Mouse (Mus musculus) erythroid progenitor cell, adult 5-6 weeks (primary cell): ENCODE data around the gene Gm20388. TPM values are rescaled to one million over a fixed set of nuclear protein-coding genes. Genes with fewer than 3 reads are reported as not detected.
A peak's percentile ranks its signal among the peaks of the same experiment; 100 is the strongest.

Source experiments
- ATAC-seq: replicated peaks from 2 replicates; pipeline ENCODE4 v1.8.0; 2016; ENCODE audit warnings: moderate number of reproducible peaks, mild to moderate bottlenecking, moderate TSS enrichment, inconsistent platforms; ENCODE audit not compliant: poor library complexity, low FRiP score, severe bottlenecking
- total RNA-seq, 2 experiments: library from RNA; stranded (forward) in 1 of 2; stranded (reverse) in 1 of 2; fragments of 150-400 nt in 1 of 2; fragments of 186-747, 209-891 nt in 1 of 2; gene quantifications; 2 replicates each; pipeline versions ENCODE4 v1.2.3 to v1.2.4; 2015 to 2017; ENCODE audit warnings: low replicate concordance in 2 of 2

The Gm20388 gene
- total RNA-seq, 2 experiments from 2014 or later: 4.2 TPM; not detected in 1

DNA sequence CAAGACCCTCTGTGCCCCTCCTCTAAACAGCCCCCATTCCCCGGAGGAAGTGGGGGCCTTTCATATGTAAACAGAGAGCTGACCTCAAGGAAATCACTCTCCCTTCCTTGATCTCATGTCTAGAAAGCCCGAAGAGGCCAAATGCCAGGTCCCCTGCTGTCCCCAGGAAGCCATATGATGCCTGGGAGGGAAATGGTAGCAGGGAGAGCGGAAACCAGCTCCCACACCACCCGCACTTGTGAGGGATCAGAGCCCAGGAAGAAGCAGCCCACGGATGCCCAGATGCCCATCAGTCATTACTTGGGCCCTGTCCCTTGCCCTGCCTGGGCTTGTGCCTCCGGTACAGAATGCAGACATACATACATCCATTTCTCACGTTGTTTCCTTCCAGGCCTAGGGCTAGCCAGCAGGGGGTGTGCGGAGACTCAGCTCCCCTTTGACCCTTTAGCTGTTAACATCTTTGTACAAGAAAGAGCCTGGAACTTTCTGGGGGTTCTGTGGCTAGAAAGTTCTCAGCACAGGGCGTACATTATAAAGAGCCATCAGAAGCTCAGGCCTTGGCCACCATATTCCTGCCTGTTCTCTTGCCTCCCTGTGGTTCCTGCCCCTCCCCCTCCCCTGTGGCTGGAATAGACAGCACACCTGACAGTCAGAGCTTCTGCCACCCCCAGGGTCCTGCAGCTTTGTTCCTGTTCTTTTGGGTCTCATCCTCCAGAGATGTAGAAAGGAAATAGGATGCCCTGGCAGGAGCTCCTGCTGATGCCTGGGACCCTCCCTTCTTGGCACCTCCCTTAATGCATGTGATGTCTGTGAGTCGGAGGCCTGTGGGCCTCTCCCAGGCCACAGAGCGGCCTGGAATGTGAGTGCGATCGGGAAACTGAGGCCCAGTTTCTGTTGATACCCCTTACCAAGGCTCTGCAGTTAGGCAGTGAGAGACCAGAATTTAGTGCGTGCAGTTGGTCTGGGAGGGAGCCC lies 497.9 kb downstream of the Gm20388 start:
- no peak for ATAC-seq

DNA sequence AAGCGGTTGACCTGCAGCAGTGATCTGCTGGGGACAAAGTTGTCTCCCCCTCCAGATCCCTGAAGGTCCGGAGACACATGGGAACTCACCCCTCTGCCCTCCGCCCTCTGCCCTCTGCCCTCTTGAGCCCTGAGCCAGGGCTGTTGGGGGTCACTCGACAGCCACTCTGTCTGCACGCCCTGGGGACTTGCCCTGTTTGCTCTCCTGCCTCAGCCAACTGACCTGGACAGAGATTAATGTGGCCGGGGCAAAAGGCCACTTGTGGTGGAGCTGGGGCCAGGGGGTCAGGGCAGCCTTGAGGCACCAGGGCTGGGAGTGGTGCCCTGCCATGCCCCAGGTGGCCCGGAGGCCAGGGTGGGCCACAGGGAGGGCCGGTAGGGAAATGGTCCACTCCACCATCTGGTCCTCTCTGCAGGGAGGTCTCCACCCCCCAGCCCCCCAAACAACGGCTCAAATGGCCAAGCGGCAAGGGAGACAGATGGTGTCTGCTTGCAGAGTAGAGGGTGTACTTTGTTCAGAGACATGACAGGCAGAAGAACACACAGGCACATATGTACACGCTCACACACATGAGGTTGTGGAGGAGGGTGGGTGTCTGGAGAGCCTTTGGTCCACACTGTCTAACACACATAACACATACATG lies 498.9 kb downstream of the Gm20388 start:
- no peak for ATAC-seq

DNA sequence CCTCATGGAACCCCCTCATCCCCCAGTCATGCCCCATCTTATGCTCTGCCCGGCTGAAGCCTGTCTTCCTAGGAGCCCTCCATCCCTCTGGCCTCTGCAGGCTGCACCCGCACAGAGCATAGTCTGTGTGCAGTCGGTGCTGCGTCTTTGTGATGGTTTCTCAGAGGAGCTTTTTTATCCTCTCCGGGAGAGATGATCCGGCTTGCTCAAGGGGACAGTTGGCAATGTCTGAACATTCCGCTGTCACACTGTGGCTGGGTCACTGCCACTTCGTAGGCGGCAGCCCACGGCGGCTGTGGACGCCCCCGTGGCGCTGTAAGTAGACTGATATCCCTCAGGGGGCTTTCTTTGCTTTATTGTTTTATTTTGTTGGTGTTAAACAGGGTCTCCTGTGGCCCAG lies 500.4 kb downstream of the Gm20388 start:
- ATAC-seq: no peak

DNA sequence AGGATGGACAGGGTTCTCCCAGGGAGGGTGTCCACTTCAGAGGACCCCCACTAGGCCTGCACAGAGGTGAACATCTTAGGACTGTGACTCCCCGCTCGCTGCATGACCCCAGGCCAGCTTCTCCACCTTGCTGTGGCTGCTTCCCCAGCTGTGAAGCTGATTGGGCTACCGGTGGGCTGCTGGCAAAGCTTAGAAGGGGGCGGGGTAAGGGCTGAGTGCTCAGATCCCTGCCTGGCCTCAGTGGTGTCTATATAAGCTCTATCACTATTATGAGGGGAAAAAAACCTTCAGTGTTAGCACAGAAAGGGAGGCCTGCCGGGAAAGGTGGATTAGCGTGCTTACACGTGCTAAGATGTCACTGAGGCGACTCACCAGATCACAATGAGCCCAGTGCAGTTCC lies 501.2 kb downstream of the Gm20388 start:
- ATAC-seq: no peak

DNA sequence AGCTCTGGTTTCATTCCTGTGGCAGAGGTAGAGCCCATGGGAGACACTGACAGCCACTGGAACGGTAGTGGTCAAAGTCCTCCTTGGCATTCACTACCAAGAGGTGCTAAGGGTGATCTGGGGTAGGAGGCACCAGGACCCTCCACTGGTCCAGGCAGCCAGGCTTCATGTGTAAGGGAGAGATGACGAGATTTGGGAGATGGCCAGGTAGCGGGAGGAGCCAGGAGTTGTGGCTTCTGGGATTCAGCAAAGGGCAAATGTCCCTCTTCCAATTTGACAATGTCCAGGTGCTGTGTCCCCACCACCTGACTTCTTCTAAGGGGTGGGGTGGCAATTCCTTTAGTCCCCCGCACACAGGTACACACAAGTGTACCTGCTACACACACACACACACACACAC lies 501.7 kb downstream of the Gm20388 start:
- no peak for ATAC-seq

DNA sequence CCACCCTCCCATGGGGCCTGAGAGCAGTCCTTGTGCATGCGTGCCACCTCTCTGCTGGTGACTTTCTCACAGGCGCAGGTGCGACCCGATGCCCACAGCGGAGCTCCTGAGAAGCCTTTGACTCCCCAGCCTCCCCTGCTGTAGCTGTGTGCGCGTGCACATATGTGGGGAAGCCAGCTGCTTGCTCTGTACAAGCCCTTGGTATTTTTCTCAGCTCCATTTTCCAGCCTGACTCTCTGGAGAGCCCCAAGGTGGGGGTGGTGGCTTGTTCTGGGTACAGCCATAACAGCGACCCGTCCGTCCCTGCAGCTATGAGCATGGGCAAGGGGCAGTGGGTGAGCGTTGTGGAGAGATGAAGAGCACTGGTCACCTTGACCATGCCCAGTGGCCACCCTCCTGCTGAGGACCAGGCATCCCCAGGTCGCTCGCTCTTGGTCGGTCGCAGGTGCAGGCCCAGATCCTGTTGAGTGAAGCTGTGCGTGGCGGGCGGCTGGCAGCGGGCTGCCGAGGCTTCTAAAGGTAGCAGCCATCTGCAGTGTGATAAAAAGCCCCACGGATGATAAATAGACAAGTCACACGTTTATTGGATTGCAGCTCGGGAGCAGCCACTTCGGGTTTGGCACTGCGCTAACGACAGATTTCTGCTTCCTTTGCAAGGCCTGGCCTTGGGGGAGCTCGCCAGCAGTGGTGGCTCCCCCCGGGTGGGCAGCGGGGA lies 502.4 kb downstream of the Gm20388 start:
- ATAC-seq: no peak

DNA sequence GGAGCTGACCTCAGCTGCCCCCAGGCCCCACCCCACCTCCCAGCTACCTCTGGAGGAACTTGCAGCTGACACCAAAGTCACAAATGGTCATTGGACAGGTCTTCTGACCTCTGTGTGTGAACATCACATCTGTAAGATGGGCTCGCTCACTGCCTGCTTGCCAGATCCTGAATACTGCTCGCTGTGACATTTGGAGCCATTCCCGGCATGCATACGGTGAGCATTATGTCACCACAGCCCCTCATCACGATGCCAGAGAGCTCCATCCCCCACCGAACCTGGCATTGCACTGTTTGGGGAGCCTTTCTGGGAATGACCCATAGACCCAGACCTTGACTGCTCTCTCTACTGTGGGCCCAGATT lies 503.0 kb downstream of the Gm20388 start:
- no peak for ATAC-seq

DNA sequence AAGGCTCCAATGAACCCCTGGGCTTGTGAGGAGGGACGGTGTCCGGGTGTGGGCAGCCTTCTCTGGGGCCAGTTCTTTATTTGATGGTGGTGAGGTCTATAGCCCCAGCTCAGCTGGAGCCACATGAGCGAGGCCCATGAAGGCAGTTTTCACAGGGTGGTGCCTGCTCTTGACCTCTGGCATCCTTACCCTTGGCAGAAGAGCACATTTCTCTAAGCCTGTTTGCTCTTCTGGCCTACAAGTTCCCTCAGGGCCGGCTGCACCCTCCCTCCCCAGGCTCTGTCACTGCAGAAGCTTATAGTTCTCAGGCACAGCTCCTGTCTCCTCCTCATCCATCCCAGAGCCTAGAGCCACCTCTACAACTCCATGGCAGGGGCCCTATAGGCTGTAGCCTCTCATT lies 503.6 kb downstream of the Gm20388 start:
- ATAC-seq: no peak

DNA sequence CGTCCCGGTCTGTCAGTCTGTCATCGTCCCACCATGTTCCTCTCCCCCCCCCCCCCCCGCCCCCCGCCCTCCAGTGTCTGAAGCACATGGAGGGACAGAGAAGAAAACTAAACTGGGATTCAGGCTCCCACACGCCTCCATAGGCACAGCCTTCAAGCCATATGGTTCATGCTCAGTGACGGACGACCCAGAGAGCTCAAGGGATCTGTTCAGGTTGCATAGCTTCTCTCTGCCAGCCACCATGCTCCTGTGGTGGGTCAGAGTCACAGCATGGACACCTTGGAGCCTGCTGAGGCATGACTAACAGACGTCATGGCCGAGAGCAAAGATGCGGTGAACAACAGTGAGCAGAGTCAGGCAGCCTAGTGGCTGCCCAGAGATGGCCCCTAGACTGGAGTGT lies 504.8 kb downstream of the Gm20388 start:
- no peak for ATAC-seq

DNA sequence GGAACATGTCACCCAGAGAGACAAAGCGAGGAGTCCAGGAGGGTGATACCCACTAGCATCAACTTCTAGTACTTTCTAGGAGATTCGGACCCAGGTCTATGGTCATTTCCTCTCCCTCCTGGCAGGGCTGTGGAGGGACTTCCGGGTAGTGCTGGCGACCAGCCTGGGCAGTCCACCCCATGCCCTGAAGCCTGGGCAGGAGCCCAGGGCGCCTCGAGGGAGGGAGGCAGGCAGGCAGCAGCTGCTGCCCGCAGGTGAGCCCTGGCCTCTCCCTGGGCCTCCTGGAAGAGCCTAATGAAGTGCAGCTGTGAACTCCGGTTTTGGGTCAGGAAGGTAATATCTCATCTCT lies 505.5 kb downstream of the Gm20388 start:
- ATAC-seq: no peak

DNA sequence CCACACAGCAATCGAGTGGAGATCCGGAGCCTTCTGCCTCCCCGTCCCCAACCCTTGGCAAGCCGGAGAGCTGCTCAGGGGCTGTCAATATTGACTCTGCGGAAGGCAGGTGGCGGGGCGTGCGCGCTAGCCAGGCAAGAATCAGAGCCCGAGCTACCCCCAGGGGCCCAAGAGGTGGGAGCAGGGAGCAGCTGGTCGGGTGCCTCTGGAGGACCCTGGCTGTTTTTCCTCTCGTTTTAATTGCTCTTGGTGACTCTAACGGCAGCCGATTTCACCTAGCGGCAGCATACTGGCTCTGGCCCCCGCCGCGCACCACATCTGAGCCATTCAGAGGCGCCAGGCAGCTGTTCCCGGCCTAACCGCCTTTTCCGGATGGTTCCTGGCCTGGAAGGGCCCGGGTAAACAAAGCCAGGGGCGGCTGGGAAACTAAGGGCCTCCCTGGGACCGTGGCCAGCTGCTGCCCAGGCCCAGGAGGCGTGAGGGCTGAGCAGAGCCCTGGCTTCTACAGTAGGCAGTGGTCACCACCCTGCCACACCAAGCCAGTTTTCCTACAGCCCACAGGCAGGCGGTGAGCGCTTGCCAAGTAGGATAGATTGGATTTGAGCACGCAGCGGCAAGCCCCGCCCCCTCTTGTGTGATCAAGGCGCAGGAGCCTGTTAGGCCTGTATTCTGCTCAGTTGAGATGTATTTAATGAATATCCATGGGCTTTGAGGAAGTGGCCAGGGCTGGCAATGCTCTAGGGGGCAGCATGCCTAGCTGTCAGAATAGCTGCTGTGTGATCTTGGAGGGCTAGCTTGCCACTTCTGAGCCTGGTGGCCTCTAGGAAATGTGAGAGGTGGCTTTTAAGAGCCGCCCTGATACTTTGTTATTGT lies 506.1 kb downstream of the Gm20388 start:
- ATAC-seq: peak; percentile 55

DNA sequence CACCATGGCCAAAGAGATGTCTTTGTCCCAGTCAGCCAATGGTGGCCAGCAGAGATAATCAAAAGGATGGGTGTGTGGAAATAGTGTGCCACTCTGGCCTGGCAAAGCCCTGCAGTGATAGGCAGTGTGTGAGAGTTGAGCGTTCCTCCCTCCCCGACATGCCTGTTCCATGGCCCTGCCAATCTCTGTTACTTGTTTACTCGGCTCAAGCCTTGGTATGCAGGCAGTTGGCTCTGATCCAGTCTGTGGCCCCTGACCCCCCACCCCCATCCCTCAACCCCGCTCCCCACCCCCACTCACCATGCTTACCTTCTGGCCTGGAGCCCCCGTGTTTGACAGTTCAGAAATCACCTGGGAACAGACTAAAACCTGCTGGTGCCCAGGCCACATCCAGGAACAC lies 507.5 kb downstream of the Gm20388 start:
- no peak for ATAC-seq

DNA sequence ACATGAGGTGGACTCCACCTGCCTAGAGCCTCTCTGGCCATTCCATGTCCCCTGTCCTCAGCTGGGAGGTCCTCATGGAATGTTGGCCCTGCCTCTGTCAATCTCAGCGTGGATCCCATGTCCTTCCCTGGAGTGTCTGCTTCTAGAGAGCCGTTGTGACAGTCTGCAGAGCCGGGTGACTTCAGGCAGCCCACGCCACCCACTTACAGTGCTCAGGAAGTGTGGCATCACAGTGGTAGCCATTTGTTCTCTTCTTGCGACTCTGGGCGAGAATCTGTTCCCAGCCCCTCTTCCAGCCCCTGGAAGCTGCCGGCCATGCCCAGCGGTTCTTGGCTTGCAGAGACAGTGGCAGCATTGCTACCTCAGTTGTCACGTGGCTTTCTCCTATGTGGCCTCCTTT lies 509.0 kb downstream of the Gm20388 start:
- ATAC-seq: no peak

DNA sequence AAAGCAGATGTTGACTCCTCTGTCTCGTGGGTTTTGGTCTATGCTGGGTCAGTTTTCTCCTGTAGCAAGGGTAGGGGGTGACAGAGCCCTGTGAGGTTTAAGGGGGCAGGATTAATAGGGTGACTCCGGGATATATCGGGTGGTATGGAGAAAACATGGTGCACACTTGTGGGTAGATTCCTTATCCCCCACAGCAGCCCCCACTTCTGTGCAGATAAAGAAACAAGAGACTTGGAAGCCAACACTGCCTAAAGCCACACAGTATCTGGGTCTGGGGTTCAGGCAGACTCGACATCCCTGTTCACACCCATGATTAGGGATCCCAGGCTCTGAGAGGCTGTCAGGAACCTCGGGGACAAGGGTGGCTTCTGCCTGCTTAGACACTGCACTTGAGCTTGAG lies 509.6 kb downstream of the Gm20388 start:
- no peak for ATAC-seq

DNA sequence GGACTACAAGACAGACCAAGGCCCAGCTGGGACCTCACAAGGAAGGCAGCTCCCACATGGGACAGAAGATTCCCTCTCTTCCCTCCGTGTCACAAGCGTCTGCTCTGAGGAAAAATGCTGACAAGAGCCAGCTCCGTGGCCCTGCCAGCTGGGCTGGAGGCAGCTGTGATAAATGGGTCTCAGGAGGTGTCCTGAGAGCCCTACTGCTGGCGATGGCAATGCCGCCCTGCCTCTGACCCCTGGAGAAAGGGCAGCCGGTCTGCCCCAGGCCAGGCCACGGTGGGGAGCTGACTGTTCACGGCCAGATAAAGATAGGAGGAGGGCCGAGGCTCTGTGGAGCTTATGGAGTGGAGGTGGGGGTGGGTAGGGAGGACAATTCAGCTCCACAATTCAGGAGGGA lies 511.0 kb downstream of the Gm20388 start:
- no peak for ATAC-seq

DNA sequence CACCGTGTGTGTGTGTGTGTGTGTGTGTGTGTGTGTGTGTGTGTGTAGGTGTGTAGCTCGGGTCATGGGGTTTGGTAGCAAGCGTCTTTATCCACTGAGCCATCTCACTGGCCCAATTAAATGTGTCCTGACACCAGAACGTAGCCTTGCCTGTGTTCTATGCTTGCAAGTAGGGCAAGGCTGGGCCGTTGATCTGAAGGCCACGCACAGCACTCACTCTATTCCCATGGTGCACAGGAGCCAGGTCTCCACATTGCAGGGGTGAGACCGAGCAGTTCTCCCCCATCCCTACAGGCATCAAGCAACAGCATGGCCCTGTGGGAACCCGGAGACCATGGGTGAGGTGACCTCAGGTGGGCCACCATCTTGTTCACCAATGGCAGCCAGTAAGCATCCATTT lies 511.6 kb downstream of the Gm20388 start:
- ATAC-seq: no peak

DNA sequence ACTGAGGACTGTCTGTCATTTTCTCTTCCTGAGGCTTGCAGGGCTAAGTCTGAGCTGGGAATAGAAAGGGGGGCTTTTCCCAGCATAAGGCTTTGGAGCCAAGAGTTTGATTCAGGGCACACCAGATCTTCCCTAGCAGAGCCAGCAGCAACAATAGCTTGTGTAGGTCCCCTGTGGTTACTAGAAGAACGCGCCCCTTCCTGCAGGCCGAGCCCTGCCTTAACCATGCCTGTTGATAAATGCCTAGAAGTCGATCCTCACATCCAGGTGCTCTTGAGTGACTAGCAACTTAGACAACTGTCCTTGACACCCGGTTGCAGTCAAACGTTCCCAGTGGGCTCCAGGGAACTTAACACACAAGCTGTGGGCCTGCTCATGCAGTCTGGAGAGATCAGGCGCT lies 512.9 kb downstream of the Gm20388 start:
- ATAC-seq: no peak

DNA sequence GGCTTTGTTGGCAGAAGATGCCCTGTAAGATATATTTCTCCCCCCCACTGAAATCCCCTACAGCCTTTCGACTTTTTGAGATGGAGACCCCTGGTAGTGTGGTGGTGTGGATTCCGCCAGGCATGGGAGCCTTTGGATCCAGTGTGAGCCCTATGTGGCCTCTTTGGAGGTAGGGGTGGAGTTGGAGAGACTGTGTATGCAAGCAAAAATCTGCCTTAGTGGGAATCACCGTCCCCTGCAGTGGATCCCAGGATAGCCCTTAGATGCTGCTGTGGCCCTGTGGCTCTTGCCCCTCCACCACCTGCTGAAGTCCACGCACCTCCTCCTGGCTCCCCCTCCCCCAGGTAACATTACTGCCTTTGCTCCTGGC lies 514.2 kb downstream of the Gm20388 start:
- no peak for ATAC-seq

DNA sequence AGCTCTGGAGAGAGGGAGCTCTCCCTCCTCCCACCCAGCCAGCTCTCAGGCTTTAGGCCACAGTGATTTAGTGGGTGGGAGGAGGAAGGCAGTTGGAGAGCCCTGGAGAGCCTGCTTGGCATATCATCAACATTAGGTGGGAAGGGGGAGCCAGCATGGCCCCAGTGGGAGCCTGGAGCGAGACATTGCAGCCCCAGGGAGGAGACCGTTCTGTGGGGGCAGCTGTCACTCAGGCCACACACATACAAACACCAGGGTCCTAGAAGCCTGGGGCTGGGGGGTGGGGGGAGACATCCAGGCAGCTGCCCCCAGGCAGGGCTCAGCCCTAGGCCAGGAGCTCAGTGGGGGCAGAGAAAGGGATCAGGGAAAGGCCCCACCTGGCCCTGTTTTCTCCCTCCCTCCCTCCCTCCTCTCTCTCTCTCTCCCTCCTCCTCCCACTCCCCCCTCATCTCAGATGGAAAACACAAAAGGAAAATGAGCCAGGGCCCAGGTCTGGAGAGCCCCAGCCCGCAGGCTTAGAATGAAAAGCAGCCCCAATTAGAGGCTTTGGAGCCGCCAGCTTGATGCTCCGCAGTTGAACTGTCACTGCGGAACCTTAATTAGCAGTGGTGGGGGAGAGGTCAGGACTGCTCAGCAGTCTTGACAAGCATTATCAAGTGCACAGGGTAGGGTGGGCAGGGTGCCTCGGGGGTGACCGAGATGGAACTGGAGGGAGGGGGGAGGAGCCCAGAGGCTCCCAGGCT lies 514.7 kb downstream of the Gm20388 start:
- 0 out of 2 replicates have a peak, but pooled peaks have one; percentile 4 for ATAC-seq
